Mouse (Mus musculus): ENCODE results near the gene Slc13a1.
"Not testable (repeated sequence)": the region's sequence is repeated elsewhere in the genome, so short reads cannot be mapped to it uniquely, and the experiment has no call there.

Gene Slc13a1

GRCm38 (mm10) chr6:24167734-24168327 is at the start of gene Slc13a1:
TSS of gene Slc13a1 (minus strand) at chr6:24168092.
- DNase-seq (ENCODE audit: low spot score), result no peak

DNA sequence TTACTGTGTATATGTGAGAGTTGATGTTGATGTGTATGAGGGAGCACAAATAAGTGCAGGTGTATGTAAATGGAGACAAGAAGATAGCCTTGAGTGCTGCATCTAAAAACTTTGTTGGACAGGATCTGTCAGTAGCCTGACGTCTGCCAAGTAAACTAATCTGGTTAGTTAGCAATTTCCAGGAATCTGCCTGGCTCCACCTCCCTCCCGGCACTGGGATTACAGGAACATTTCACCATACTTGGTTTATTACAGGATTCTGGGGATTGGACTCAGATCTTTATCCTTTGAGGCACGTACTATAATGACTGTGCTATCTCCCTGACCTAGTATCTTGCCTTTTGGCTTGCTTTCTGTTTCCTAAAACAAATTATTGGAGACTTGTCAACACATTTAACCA is 40.0 kb upstream of the Slc13a1 start:
- no peak for DNase-seq (ENCODE audit: low spot score)

GRCm38 (mm10) chr6:24202226-24202625 is 34.3 kb upstream of the Slc13a1 start:
- DNase-seq (ENCODE audit: low spot score), result no peak

DNA sequence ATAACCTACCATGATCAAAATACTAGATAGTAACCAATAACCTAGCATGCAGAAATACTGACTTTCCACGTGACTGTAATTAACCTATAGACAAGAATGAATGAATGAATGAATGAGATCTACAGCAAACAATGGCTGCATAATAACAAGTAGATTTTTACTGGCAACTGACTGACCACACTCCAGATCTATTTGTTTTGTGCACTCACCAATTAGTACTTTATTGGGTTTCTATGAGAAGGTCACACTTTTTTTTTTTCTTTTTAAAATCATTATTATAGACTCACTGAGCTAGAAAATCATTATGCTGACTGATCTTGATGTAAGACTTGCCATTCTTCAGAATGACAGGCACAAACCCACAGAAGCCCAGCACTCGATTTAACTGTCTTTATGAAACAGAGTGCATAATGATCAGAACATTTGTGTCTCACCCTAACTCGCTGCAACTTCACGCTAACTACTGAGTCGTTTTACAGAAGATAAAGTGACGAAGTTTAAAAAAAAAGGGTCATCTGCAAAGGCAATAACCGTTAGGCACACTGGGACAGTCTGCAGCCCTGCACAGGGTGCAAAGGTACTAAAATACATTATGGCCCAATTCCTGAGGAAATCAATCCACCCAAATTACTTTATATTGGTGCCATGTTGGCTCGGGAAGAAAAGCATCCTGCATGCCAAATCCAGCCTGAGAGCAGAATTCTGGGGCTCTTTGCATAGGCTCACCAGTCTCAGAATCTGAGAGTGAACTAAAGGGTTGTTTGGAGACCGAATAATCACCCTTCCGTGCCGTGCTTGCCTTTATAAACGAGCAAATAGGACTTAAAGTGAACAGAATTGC is 33.0 kb upstream of the Slc13a1 start:
- DNase-seq (ENCODE audit: low spot score), result no peak

DNA sequence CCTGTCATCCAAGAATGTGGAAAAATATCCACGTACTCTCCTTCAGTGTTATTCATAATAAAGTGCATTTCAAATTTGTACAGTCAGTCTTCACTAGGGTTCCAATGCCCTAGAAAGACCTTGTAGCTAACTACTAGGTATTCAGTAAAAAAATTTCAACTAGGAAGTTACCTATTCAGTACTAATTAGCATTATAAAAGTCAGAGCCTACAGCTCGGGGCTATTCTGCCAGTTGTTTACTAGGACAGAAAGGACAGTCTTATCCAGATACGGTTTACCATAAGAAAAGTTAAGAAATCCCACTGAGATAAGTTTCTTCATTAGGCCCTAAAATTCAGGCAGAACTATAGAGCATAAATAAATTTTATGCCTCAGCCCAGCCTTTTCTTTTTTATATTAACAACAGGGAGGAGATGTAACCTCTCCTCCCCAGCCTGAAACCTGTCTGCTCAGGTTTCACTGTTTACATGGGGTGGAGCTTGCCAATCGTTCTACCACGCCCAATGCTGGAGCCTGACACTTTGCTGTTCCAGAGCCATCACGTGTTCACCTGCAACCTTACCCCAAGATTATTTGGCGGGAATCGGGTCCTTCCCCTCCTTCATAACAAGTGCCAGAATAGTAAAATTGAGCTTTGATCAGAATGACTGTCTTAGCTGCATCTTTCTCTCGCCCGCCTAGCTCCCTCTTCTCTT is 29.8 kb upstream of the Slc13a1 start:
- DNase-seq (ENCODE audit: low spot score), result not testable (repeated sequence)

- DNase-seq (ENCODE audit: low spot score), result not testable (repeated sequence)
Measured at GRCm38 (mm10) chr6:24196406-24196805, 28.5 kb upstream of the Slc13a1 start.

GRCm38 (mm10) chr6:24183439-24183838 is 15.5 kb upstream of the Slc13a1 start:
- no peak for DNase-seq (ENCODE audit: low spot score)

DNA sequence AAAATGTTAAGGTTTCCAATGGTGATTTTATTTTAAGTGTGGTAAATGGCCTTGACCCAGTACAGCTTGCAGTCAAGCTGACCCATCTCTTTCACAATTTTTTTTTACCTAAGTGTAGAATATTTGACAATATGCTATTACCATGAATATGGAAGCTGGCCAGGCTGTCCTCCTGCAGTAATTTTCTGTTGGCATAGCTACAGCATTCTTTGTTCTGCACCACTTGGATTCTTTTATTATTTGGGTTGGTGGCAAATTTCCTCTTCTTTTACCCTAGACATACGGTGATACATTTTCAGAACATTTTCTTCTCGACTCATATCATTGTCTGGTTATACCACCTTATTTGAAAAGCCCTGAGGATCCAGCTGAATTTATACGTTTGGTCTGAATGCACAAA is 7.5 kb upstream of the Slc13a1 start:
- no peak for DNase-seq (ENCODE audit: low spot score)

DNA sequence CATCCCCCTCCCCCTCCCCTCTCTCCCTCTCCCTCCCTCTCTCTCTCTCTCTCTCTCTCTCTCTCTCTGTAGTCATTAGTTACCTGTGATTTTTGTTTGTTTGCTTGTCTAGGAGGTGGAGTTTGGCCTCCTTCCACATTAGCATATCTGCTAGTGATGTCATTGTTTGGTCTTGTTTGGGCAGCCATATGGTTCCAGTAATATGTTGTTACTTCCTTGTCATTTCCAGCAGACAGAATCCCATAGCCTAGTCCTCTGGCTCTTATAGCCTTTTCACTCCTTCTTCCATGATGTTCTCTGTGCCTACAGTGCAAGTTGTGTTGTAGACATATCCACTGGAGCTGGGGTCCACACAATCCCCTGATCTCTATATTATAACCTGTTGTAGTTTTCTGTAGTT is 6.1 kb upstream of the Slc13a1 start:
- DNase-seq (ENCODE audit: low spot score), result no peak

DNA sequence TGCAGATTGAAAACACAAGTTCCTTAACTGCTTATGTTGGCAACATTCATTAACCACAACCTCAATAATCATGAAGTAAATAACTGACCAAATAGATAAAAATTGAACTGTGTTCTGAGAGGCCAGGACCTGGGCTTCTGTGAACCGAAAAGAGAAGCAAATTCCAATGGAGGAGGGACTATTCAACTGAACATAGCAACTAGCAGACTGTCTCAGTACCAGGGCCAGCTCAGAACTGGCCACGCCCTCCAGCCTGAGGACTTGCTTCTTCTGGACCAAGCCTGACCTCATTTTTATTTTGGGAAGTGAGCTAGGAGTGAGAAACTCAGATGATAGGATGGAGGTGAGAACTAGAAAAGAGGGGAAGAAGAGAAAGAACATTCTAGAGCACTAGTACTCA is 4.8 kb upstream of the Slc13a1 start:
- no peak for DNase-seq (ENCODE audit: low spot score)

DNA sequence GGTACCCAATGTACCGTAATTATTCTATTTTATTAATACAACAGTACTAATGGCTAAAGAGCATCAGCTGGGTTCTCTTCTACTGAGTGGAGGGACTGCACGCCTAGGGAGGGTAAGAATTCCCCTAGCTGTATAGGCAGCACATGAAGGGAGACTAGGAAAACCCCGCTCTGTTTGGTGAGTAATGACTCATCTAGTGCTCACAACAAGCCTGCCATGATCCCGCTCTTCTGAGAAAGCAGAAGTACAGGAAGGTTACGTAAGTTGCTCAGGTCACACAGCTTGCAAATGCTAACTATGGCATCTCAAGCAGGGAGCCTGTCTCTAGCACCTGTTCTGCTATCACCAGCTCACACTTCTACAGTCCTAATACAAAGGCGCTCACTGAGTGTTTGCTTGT is 1.1 kb downstream of the Slc13a1 start:
- no peak for DNase-seq (ENCODE audit: low spot score)

GRCm38 (mm10) chr6:24165249-24165648 is 2.6 kb downstream of the Slc13a1 start:
- no peak for DNase-seq (ENCODE audit: low spot score)

DNA sequence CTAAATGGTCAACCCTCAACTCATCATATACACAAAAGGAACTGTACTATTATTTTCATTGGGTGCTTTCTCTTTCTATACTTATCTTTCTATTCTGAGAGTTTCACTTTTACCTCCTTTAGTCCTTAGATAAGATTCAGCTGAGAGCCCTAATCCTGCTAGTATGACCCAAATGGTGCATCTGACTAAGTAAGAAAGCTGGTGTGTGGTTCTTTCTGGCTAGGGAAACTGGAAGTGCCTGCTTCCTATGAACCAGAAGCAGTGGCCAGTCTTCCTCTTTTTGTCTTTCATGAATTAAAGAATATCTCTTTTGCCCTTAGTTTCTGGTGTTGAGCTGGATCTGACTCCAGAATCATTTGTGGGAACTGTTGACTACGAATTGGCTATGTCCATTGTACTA is 8.1 kb downstream of the Slc13a1 start:
- no peak for DNase-seq (ENCODE audit: low spot score)

- DNase-seq (ENCODE audit: low spot score), result no peak
Measured at GRCm38 (mm10) chr6:24154901-24155300, 13.0 kb downstream of the Slc13a1 start.

- DNase-seq (ENCODE audit: low spot score), result no peak
Measured at GRCm38 (mm10) chr6:24132951-24133350, 34.9 kb downstream of the Slc13a1 start.

- no peak for DNase-seq (ENCODE audit: low spot score)
Measured at GRCm38 (mm10) chr6:24122632-24123031, 45.3 kb downstream of the Slc13a1 start.

DNA sequence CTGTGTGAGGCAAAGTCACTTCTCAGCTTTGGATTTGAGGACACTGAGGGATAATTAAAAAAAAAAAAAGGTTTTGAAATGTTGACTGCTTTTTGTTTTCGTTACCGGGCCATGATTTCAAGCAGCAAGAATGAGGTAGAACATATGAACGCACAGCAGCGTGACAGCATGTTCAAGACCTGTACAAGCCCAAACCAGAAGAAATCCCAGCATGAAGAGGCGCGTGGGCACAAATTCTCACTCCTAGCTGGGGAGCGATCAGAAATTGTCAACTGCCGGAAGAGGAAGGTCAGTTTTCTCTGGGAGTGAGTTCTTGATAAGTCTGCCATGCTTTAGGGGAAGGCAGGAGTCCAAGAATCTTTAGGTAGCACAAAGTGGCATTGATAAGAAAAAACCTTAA is 56.3 kb downstream of the Slc13a1 start:
- no peak for DNase-seq (ENCODE audit: low spot score)

GRCm38 (mm10) chr6:24108471-24108870 is 59.4 kb downstream of the Slc13a1 start:
- no peak for DNase-seq (ENCODE audit: low spot score)

DNA sequence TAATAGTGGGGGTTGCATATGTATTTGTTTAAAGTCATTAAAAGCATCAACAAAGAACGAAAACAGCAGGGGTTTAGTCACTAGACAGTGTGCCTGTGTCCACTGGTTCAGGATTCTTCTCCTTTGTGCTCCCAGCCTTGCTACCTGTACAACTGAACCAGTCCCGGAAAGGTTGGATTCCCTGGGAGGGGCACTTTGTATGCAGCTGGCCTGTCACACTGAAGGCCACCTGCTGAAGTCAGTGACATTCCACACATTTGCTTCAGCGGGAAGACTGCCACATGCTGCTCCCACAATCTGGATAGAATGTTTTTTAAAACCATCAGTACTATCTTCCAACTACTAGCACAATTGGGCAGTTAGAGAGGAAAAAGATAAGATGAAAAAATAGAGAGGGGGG is 61.7 kb downstream of the Slc13a1 start:
- DNase-seq (ENCODE audit: low spot score), result no peak

- no peak for DNase-seq (ENCODE audit: low spot score)
Measured at GRCm38 (mm10) chr6:24105681-24106080, 62.2 kb downstream of the Slc13a1 start.

GRCm38 (mm10) chr6:24101281-24101680 is 66.6 kb downstream of the Slc13a1 start:
- DNase-seq (ENCODE audit: low spot score), result no peak

GRCm38 (mm10) chr6:24100705-24101104 is 67.2 kb downstream of the Slc13a1 start:
- DNase-seq (ENCODE audit: low spot score), result no peak

DNA sequence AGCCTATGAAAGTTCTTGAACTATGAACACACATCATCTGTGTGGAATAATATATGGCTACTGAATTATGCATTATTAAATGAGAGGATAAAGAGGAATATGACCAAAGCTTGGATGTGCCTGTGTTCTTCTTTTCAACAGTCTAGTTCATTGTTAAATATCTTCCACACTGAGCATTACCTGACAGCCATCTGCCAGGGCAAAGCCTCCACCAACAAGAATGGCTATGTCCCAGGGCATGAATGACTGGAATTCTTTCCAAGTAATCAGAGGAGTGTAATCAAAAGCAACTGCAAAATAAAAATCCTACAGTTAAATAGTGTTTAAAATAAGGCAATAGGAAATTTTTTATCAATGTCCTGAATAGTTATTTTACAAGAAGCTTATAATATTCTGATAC is 70.5 kb downstream of the Slc13a1 start:
- no peak for DNase-seq (ENCODE audit: low spot score)
